12 mouse cellular contexts compared by ENCODE assay signal in the genomic region with DNA sequence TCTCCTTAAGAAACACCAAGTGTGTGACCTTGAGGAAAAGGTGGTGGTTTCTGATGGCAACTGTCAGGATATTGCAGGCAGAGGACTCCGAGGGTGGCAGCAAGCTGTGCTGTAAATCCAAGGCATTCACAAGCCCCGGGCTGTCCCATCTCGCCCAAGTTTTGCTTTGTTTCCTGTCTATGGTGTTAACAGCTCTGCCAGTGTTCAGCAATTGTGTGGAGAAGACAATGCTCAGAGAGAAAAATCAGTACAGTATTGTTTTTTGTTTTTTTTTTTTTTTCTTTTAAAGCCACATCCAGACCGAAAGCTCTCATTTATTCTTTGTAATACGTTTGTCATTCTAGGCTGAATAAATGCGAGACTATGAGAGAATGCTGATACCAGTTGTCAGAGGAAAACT.
"Had no signal": no experiment of that assay in that cellular context is flagged by ENCODE, and none has a peak within 500 bp of the region (broad histone marks: within the 10 kb centered on the region; RNA-seq: fewer than 3 reads in every experiment).

No protein-coding gene starts in this region.

- H3K9ac ChIP-seq: limb, embryonic 13.5 days; liver, embryonic 14.5 days; midbrain, embryonic 15.5 days; neural tube, embryonic 13.5 days; stomach, embryonic 15.5 days had no signal

- H3K27me3 ChIP-seq: limb, embryonic 13.5 days; midbrain, embryonic 15.5 days; neural tube, embryonic 13.5 days; stomach, embryonic 15.5 days had no signal

- H3K27ac ChIP-seq: kidney, postnatal 0 days; limb, embryonic 13.5 days; liver, embryonic 14.5 days; midbrain, embryonic 15.5 days; neural tube, embryonic 13.5 days; stomach, embryonic 15.5 days had no signal

- H3K36me3 ChIP-seq: limb, embryonic 13.5 days; midbrain, embryonic 15.5 days; neural tube, embryonic 13.5 days; stomach, embryonic 15.5 days had no signal

- H3K4me2 ChIP-seq: limb, embryonic 13.5 days; midbrain, embryonic 15.5 days; neural tube, embryonic 13.5 days; stomach, embryonic 15.5 days had no signal

- ATAC-seq: midbrain, embryonic 15.5 days had no signal

- DNase-seq: kidney, adult 11 months; kidney, adult 9 months; kidney, postnatal 36 days; lung, adult 18-20 months; right cerebral cortex, postnatal 14 days; thymus, postnatal 4 days had no signal

- H3K4me3 ChIP-seq: limb, embryonic 13.5 days; midbrain, embryonic 15.5 days; neural tube, embryonic 13.5 days; stomach, embryonic 15.5 days had no signal

- H3K9me3 ChIP-seq: limb, embryonic 13.5 days; midbrain, embryonic 15.5 days; neural tube, embryonic 13.5 days; stomach, embryonic 15.5 days had no signal

- H3K4me1 ChIP-seq: limb, embryonic 13.5 days; stomach, embryonic 15.5 days had no signal
